Mouse (Mus musculus) cortical plate, adult 2 months (tissue): ENCODE results near the gene Erbb4.

Experiments used
- CTCF ChIP-seq: fragments of 200-500 bp; IDR thresholded peaks from 2 replicates; pipeline ENCODE4 v1.5.1; 2011; ENCODE audit warnings: mild to moderate bottlenecking, control low read depth, low read length; ENCODE audit not compliant: insufficient read depth; ENCODE audit errors: extremely low read depth
- POLR2A ChIP-seq: fragments of 200-500 bp; IDR thresholded peaks from 2 replicates; pipeline ENCODE4 v1.6.1; 2011; ENCODE audit warnings: mild to moderate bottlenecking, low read length, control low read depth; ENCODE audit not compliant: insufficient read depth; ENCODE audit errors: extremely low read depth

GRCm38 (mm10) chr1:68046551-68046970 is 1061.3 kb downstream of the Erbb4 start:
- TF ChIP-seq POLR2A = no peak
- 0 out of 2 replicates have a peak, but pooled peaks have one; percentile 18 for TF ChIP-seq CTCF
